Mouse (Mus musculus): ENCODE results near the gene Maml3. TPM values are rescaled to one million over a fixed set of nuclear protein-coding genes. Genes with fewer than 3 reads are reported as not detected.

Maml3 gene
- polyA plus RNA-seq, 1 experiment from 2014 or later = 8.6 TPM

- no peaks in the 10 kb centered on the region for H3K4me1 ChIP-seq (replicated peaks)
- no peak overlapping the region for H3K27ac ChIP-seq (replicated peaks)
- no peak overlapping the region for H3K9ac ChIP-seq
- no peak overlapping the region for H3K4me2 ChIP-seq
- H3K36me3 ChIP-seq = no peaks in the 10 kb centered on the region
- ATAC-seq (ENCODE audit: low read depth) = no peak
- H3K27me3 ChIP-seq = no peaks in the 10 kb centered on the region
- no peaks in the 10 kb centered on the region for H3K9me3 ChIP-seq
- no peak overlapping the region for H3K4me3 ChIP-seq
- 79% methylated on average over 11 of the region's 11 CpGs for whole genome bisulfite sequencing
Observed at GRCm38 (mm10) chr3:51661880-51662550, 442.9 kb downstream of the Maml3 start.

- Histone ChIP-seq H3K27me3 (no peaks in the 10 kb centered on the region), H3K9me3 (no peaks in the 10 kb centered on the region), H3K9ac (no peak overlapping the region), H3K36me3 (no peaks in the 10 kb centered on the region), H3K27ac (replicated peaks) (no peak overlapping the region), H3K4me2 (no peak overlapping the region), H3K4me1 (replicated peaks) (no peaks in the 10 kb centered on the region), H3K4me3 (no peak overlapping the region)
- ATAC-seq (ENCODE audit: low read depth) = no peak
- 53% methylated on average over 5 of the region's 5 CpGs for WGBS
Observed at GRCm38 (mm10) chr3:51661376-51661775, 443.5 kb downstream of the Maml3 start.

- H3K27ac ChIP-seq (replicated peaks) = no peak overlapping the region
- H3K36me3 ChIP-seq = no peaks in the 10 kb centered on the region
- H3K27me3 ChIP-seq = no peaks in the 10 kb centered on the region
- WGBS = 82% methylated on average over 3 of the region's 3 CpGs
- no peaks in the 10 kb centered on the region for H3K9me3 ChIP-seq
- H3K9ac ChIP-seq = no peak overlapping the region
- no peaks in the 10 kb centered on the region for H3K4me1 ChIP-seq (replicated peaks)
- H3K4me3 ChIP-seq = no peak overlapping the region
- H3K4me2 ChIP-seq = no peak overlapping the region
- ATAC-seq (ENCODE audit: low read depth) = no peak
Observed at GRCm38 (mm10) chr3:51660821-51661276, 444.0 kb downstream of the Maml3 start.

GRCm38 (mm10) chr3:51660060-51660459, 444.8 kb downstream of the Maml3 start, which contains the start of gene Mgst2:
Gene Mgst2 (plus strand): TSS chr3:51660360.
- Histone ChIP-seq H3K4me2 (no peak within 1 kb of the TSS), H3K9ac (no peak within 1 kb of the TSS), H3K9me3 (no peaks in the 10 kb centered on the region), H3K4me1 (replicated peaks) (no peaks in the 10 kb centered on the region), H3K36me3 (no peaks in the 10 kb centered on the region), H3K4me3 (no peak within 1 kb of the TSS), H3K27ac (replicated peaks) (no peak within 1 kb of the TSS), H3K27me3 (no peaks in the 10 kb centered on the region)
- 55% methylated on average over 4 of the region's 4 CpGs for WGBS
- no peak for ATAC-seq (ENCODE audit: low read depth)

GRCm38 (mm10) chr3:51659415-51659814, 445.5 kb downstream of the Maml3 start:
- H3K27me3 ChIP-seq = no peaks in the 10 kb centered on the region
- no peak overlapping the region for H3K4me3 ChIP-seq
- H3K4me2 ChIP-seq = no peak overlapping the region
- H3K9ac ChIP-seq = no peak overlapping the region
- H3K27ac ChIP-seq (replicated peaks) = no peak overlapping the region
- WGBS = 85% methylated on average over 5 of the region's 5 CpGs
- H3K36me3 ChIP-seq = no peaks in the 10 kb centered on the region
- no peak for ATAC-seq (ENCODE audit: low read depth)
- no peaks in the 10 kb centered on the region for H3K9me3 ChIP-seq
- H3K4me1 ChIP-seq (replicated peaks) = no peaks in the 10 kb centered on the region

- H3K4me1 ChIP-seq (replicated peaks) = peaks cover 13% of the 10 kb centered on the region
- H3K27me3 ChIP-seq = no peaks in the 10 kb centered on the region
- H3K9me3 ChIP-seq = no peaks in the 10 kb centered on the region
- H3K9ac ChIP-seq = no peak overlapping the region
- no peak overlapping the region for H3K27ac ChIP-seq (replicated peaks)
- no peak overlapping the region for H3K4me3 ChIP-seq
- H3K36me3 ChIP-seq = no peaks in the 10 kb centered on the region
- WGBS = 86% methylated on average over 6 of the region's 6 CpGs
- H3K4me2 ChIP-seq = no peak overlapping the region
- no peak for ATAC-seq (ENCODE audit: low read depth)
Observed at GRCm38 (mm10) chr3:51654303-51655055, 450.4 kb downstream of the Maml3 start.

- Histone ChIP-seq H3K36me3 (no peaks in the 10 kb centered on the region), H3K27me3 (no peaks in the 10 kb centered on the region), H3K9ac (peak overlapping the region; percentile 26; the same call in 1 of the 2 replicates), H3K4me2 (peak overlapping the region; percentile 45), H3K4me3 (peak overlapping the region; percentile 8; the same call in 1 of the 2 replicates), H3K4me1 (replicated peaks) (peaks cover 19% of the 10 kb centered on the region), H3K27ac (replicated peaks) (peak overlapping the region; percentile 13; the same call in 1 of the 2 replicates), H3K9me3 (no peaks in the 10 kb centered on the region)
- no peak for ATAC-seq (ENCODE audit: low read depth)
- 1% methylated on average over 9 of the region's 9 CpGs for WGBS
Observed at GRCm38 (mm10) chr3:51652701-51653100, 452.2 kb downstream of the Maml3 start.

- Histone ChIP-seq H3K36me3 (no peaks in the 10 kb centered on the region), H3K27me3 (no peaks in the 10 kb centered on the region), H3K4me1 (replicated peaks) (peaks cover 19% of the 10 kb centered on the region), H3K9me3 (no peaks in the 10 kb centered on the region), H3K4me3 (no peak overlapping the region), H3K27ac (replicated peaks) (peak overlapping the region; percentile 13; the same call in 1 of the 2 replicates), H3K4me2 (peak overlapping the region; percentile 45), H3K9ac (peak overlapping the region; percentile 26; the same call in 1 of the 2 replicates)
- WGBS = 5% methylated on average over 9 of the region's 9 CpGs
- ATAC-seq (ENCODE audit: low read depth) = no peak
Observed at GRCm38 (mm10) chr3:51652292-51652691, 452.6 kb downstream of the Maml3 start.

GRCm38 (mm10) chr3:51651149-51651548, 453.7 kb downstream of the Maml3 start:
- 71% methylated on average over 2 of the region's 2 CpGs for WGBS
- peaks cover 19% of the 10 kb centered on the region for H3K4me1 ChIP-seq (replicated peaks)
- no peaks in the 10 kb centered on the region for H3K9me3 ChIP-seq
- no peaks in the 10 kb centered on the region for H3K27me3 ChIP-seq
- no peaks in the 10 kb centered on the region for H3K36me3 ChIP-seq
- ATAC-seq (ENCODE audit: low read depth) = peak; percentile 73
- no peak overlapping the region for H3K27ac ChIP-seq (replicated peaks)
- H3K4me2 ChIP-seq = no peak overlapping the region
- no peak overlapping the region for H3K9ac ChIP-seq
- no peak overlapping the region for H3K4me3 ChIP-seq

GRCm38 (mm10) chr3:51649986-51650385, 454.9 kb downstream of the Maml3 start:
- Histone ChIP-seq H3K36me3 (no peaks in the 10 kb centered on the region), H3K27ac (replicated peaks) (no peak overlapping the region), H3K4me1 (replicated peaks) (peaks cover 19% of the 10 kb centered on the region), H3K4me2 (no peak overlapping the region), H3K27me3 (no peaks in the 10 kb centered on the region), H3K9me3 (no peaks in the 10 kb centered on the region), H3K4me3 (no peak overlapping the region), H3K9ac (no peak overlapping the region)
- no peak for ATAC-seq (ENCODE audit: low read depth)
- WGBS = 81% methylated on average over 8 of the region's 8 CpGs

GRCm38 (mm10) chr3:51649426-51649825, 455.4 kb downstream of the Maml3 start:
- Histone ChIP-seq H3K27me3 (no peaks in the 10 kb centered on the region), H3K9me3 (no peaks in the 10 kb centered on the region)
- 88% methylated on average over 8 of the region's 8 CpGs for WGBS

GRCm38 (mm10) chr3:51648037-51648664, 456.7 kb downstream of the Maml3 start:
- WGBS = 48% methylated on average over 15 of the region's 15 CpGs
- peak overlapping the region; percentile 26 for H3K4me2 ChIP-seq
- no peak overlapping the region for H3K9ac ChIP-seq
- no peaks in the 10 kb centered on the region for H3K36me3 ChIP-seq
- no peak for ATAC-seq (ENCODE audit: low read depth)
- H3K4me1 ChIP-seq (replicated peaks) = peaks cover 18% of the 10 kb centered on the region
- no peaks in the 10 kb centered on the region for H3K27me3 ChIP-seq
- H3K4me3 ChIP-seq = no peak overlapping the region
- no peaks in the 10 kb centered on the region for H3K9me3 ChIP-seq
- H3K27ac ChIP-seq (replicated peaks) = no peak overlapping the region

More at GRCm38 (mm10) chr3:51649426-51649825, 455.4 kb downstream of the Maml3 start:
- Histone ChIP-seq H3K9ac (no peak overlapping the region), H3K4me3 (no peak overlapping the region), H3K4me1 (replicated peaks) (peaks cover 19% of the 10 kb centered on the region), H3K36me3 (no peaks in the 10 kb centered on the region), H3K27ac (replicated peaks) (no peak overlapping the region), H3K4me2 (no peak overlapping the region)
- ATAC-seq (ENCODE audit: low read depth) = no peak
